Mouse (Mus musculus) left cerebral cortex, adult 11 months (tissue): ENCODE results near the gene Per1.

Source experiments
- DNase-seq: peaks from one replicate; pipeline ENCODE4 v3.0.0; 2022; ENCODE audit warnings: low spot score

The Per1 gene

GRCm38 (mm10) chr11:69114621-69115020 lies 19.6 kb downstream of the Per1 start:
- DNase-seq = no peak

- DNase-seq = no peak
These were observed 21.8 kb downstream of the Per1 start for GRCm38 (mm10) chr11:69116843-69117242.

GRCm38 (mm10) chr11:69117737-69118695 lies 23.0 kb downstream of the Per1 start:
- no peak for DNase-seq

GRCm38 (mm10) chr11:69118765-69119164 lies 23.7 kb downstream of the Per1 start:
- no peak for DNase-seq

- no peak for DNase-seq
These were observed 24.6 kb downstream of the Per1 start for GRCm38 (mm10) chr11:69119446-69120155.

GRCm38 (mm10) chr11:69120221-69121000 lies 25.4 kb downstream of the Per1 start, which contains the start of gene Hes7:
Gene Hes7, plus strand, starts transcription at chr11:69120404.
- DNase-seq = no peak

- no peak for DNase-seq
These were observed 26.2 kb downstream of the Per1 start for GRCm38 (mm10) chr11:69121001-69121740.

- no peak for DNase-seq
These were observed 26.8 kb downstream of the Per1 start for GRCm38 (mm10) chr11:69121741-69122335.

GRCm38 (mm10) chr11:69122336-69122951 lies 27.4 kb downstream of the Per1 start, which contains the start of gene 9130213A22Rik:
Gene 9130213A22Rik, minus strand, starts transcription at chr11:69122589.
- no peak for DNase-seq

- peak; percentile 91 for DNase-seq
These were observed 28.2 kb downstream of the Per1 start for GRCm38 (mm10) chr11:69123056-69123692.

- DNase-seq = peak; percentile 85
These were observed 28.9 kb downstream of the Per1 start for GRCm38 (mm10) chr11:69123693-69124497.

GRCm38 (mm10) chr11:69124498-69124847 lies 29.5 kb downstream of the Per1 start:
- no peak for DNase-seq

- peak; percentile 81 for DNase-seq
These were observed 30.2 kb downstream of the Per1 start for GRCm38 (mm10) chr11:69125041-69125851.

GRCm38 (mm10) chr11:69125852-69125918 lies 30.7 kb downstream of the Per1 start, which contains the start of gene Aloxe3:
Gene Aloxe3, plus strand, starts transcription at chr11:69125896.
- DNase-seq = no peak

GRCm38 (mm10) chr11:69125919-69126705 lies 31.1 kb downstream of the Per1 start:
- DNase-seq = no peak

- DNase-seq = no peak
These were observed 31.7 kb downstream of the Per1 start for GRCm38 (mm10) chr11:69126706-69127095.

GRCm38 (mm10) chr11:69128426-69129122 lies 33.6 kb downstream of the Per1 start:
- no peak for DNase-seq

GRCm38 (mm10) chr11:69133566-69133922 lies 38.5 kb downstream of the Per1 start:
- no peak for DNase-seq
